Mouse (Mus musculus) cerebellum, adult 9-10 months (tissue): Measurements from ENCODE around the gene Pdxdc1.
A peak's percentile ranks its signal among the peaks of the same experiment; 100 is the strongest.
"Not testable (repeated sequence)": the region's sequence is repeated elsewhere in the genome, so short reads cannot be mapped to it uniquely, and the experiment has no call there.

ENCODE experiments used
- DNase-seq: peaks from one replicate; pipeline ENCODE4 v3.0.0; 2022

The Pdxdc1 gene

GRCm38 (mm10) chr16:13902888-13903483 is at the start of gene Pdxdc1, which contains the start of gene Mpv17l:
Pdxdc1 (minus strand) TSS chr16:13903131.
Mpv17l (plus strand) TSS chr16:13903161.
- DNase-seq = peak; percentile 98

- DNase-seq = no peak
Observed at GRCm38 (mm10) chr16:13951245-13951644, 48.3 kb upstream of the Pdxdc1 start.

GRCm38 (mm10) chr16:13946306-13946705 is 43.4 kb upstream of the Pdxdc1 start:
- no peak for DNase-seq

- DNase-seq = no peak
Observed at GRCm38 (mm10) chr16:13945153-13945552, 42.2 kb upstream of the Pdxdc1 start.

- no peak for DNase-seq
Observed at GRCm38 (mm10) chr16:13944752-13945151, 41.8 kb upstream of the Pdxdc1 start.

GRCm38 (mm10) chr16:13944178-13944577 is 41.2 kb upstream of the Pdxdc1 start:
- no peak for DNase-seq

- no peak for DNase-seq
Observed at GRCm38 (mm10) chr16:13940847-13941395, 38.0 kb upstream of the Pdxdc1 start.

GRCm38 (mm10) chr16:13940139-13940846 is 37.4 kb upstream of the Pdxdc1 start:
- DNase-seq = peak; percentile 94

GRCm38 (mm10) chr16:13927456-13928075 is 24.6 kb upstream of the Pdxdc1 start:
- no peak for DNase-seq

GRCm38 (mm10) chr16:13922966-13923365 is 20.0 kb upstream of the Pdxdc1 start:
- not testable (repeated sequence) for DNase-seq

- not testable (repeated sequence) for DNase-seq
Observed at GRCm38 (mm10) chr16:13922499-13922898, 19.6 kb upstream of the Pdxdc1 start.

GRCm38 (mm10) chr16:13921781-13922180 is 18.9 kb upstream of the Pdxdc1 start:
- no peak for DNase-seq

- no peak for DNase-seq
Observed at GRCm38 (mm10) chr16:13921063-13921462, 18.1 kb upstream of the Pdxdc1 start.

- no peak for DNase-seq
Observed at GRCm38 (mm10) chr16:13920093-13920492, 17.2 kb upstream of the Pdxdc1 start.

- DNase-seq = no peak
Observed at GRCm38 (mm10) chr16:13907297-13907696, 4.4 kb upstream of the Pdxdc1 start.

GRCm38 (mm10) chr16:13903488-13903887 is 557 bp upstream of the Pdxdc1 start:
- DNase-seq = no peak

GRCm38 (mm10) chr16:13902397-13902831 is 517 bp downstream of the Pdxdc1 start:
- no peak for DNase-seq

- DNase-seq = no peak
Observed at GRCm38 (mm10) chr16:13898981-13899380, 4.0 kb downstream of the Pdxdc1 start.

GRCm38 (mm10) chr16:13896357-13896756 is 6.6 kb downstream of the Pdxdc1 start:
- DNase-seq = no peak

- DNase-seq = no peak
Observed at GRCm38 (mm10) chr16:13895740-13896139, 7.2 kb downstream of the Pdxdc1 start.

- DNase-seq = no peak
Observed at GRCm38 (mm10) chr16:13894097-13894496, 8.8 kb downstream of the Pdxdc1 start.

- DNase-seq = no peak
Observed at GRCm38 (mm10) chr16:13892850-13893249, 10.1 kb downstream of the Pdxdc1 start.

GRCm38 (mm10) chr16:13890449-13890848 is 12.5 kb downstream of the Pdxdc1 start:
- no peak for DNase-seq
